Mouse (Mus musculus) hematopoietic stem cell, adult 5-6 weeks (primary cell): Measurements from ENCODE around the gene Gm6871. TPM values are rescaled to one million over a fixed set of nuclear protein-coding genes. Genes with fewer than 3 reads are reported as not detected.

Source experiments
- ATAC-seq, 2 experiments: fragments of 125-278 bp in 1 of 2; replicated peaks in 1 of 2; 2 replicates each; pipeline ENCODE4 v1.8.0; 2016 to 2017; ENCODE audit warnings: inconsistent platforms in 2 of 2, mild to moderate bottlenecking in 2 of 2, moderate number of reproducible peaks in 2 of 2, low read depth in 1 of 2, moderate TSS enrichment in 1 of 2; ENCODE audit not compliant: low FRiP score in 2 of 2, poor library complexity in 2 of 2, severe bottlenecking in 2 of 2, insufficient read depth in 1 of 2, low TSS enrichment in 1 of 2
- total RNA-seq: library from RNA; stranded (forward); fragments of 172-1452, 232-1000 nt; gene quantifications from 2 replicates; pipeline ENCODE4 v1.2.3, GENCODE M21; 2017

Gm6871 gene
- total RNA-seq, 1 experiment from 2014 or later, result not detected

GRCm38 (mm10) chr7:41497871-41498270, 75.6 kb downstream of the Gm6871 start:
- ATAC-seq, result no peak

Other genes starting within 250 kb of the Gm6871 start
- gene AI987944, start 180.3 kb downstream of the Gm6871 start, total RNA-seq, result 35.4 and 45.7 TPM in 2 replicates
- 0.10 TPM in 1 of 2 replicates, not detected in the other for gene Vmn2r57, start 125.0 kb downstream of the Gm6871 start, total RNA-seq
- gene Gm20449, start 74.2 kb downstream of the Gm6871 start, total RNA-seq, result 0.40 TPM in 1 of 2 replicates, not detected in the other
- gene AW146154, start 73.8 kb downstream of the Gm6871 start, total RNA-seq, result 15.7 and 19.9 TPM in 2 replicates
- gene 2610021A01Rik, start 25.6 kb upstream of the Gm6871 start, total RNA-seq, result 29.5 and 32.8 TPM in 2 replicates
- 16.4 and 16.6 TPM in 2 replicates for gene Zfp788, start 59.5 kb upstream of the Gm6871 start, total RNA-seq